Mouse (Mus musculus): ENCODE data around the gene Tspan13. TPM values are rescaled to one million over a fixed set of nuclear protein-coding genes. Genes with fewer than 3 reads are reported as not detected.

Gene Tspan13
- polyA plus RNA-seq, 1 experiment: 12.0 TPM

- no peak overlapping the region for H3K4me3 ChIP-seq (ENCODE audit: control insufficient read depth, low read depth, low read length)
- TF ChIP-seq CTCF (IDR thresholded peaks at IDR 0.05; ENCODE audit: control insufficient read depth, insufficient read depth, insufficient replicate concordance, low read depth, low read length) (no peak), POLR2A (IDR thresholded peaks at IDR 0.05; ENCODE audit: control insufficient read depth, low read depth, low read length) (no peak)
- H3K36me3 ChIP-seq (ENCODE audit: control insufficient read depth, insufficient read depth, low read length): no peaks in the 10 kb centered on the region
- H3K27me3 ChIP-seq (ENCODE audit: control insufficient read depth, insufficient read depth, low read length): no peaks in the 10 kb centered on the region
- H3K27ac ChIP-seq (ENCODE audit: control insufficient read depth, insufficient read depth, low read depth, low read length): no peak overlapping the region
- H3K4me1 ChIP-seq (ENCODE audit: control insufficient read depth, insufficient read depth, low read length): no peaks in the 10 kb centered on the region
Observed at GRCm38 (mm10) chr12:36070231-36070630, 27.9 kb upstream of the Tspan13 start.

GRCm38 (mm10) chr12:36067538-36067937 lies 25.2 kb upstream of the Tspan13 start:
- Histone ChIP-seq H3K4me3 (ENCODE audit: control insufficient read depth, low read depth, low read length) (no peak overlapping the region), H3K27me3 (ENCODE audit: control insufficient read depth, insufficient read depth, low read length) (no peaks in the 10 kb centered on the region), H3K36me3 (ENCODE audit: control insufficient read depth, insufficient read depth, low read length) (no peaks in the 10 kb centered on the region), H3K27ac (ENCODE audit: control insufficient read depth, insufficient read depth, low read depth, low read length) (no peak overlapping the region), H3K4me1 (ENCODE audit: control insufficient read depth, insufficient read depth, low read length) (no peaks in the 10 kb centered on the region)
- TF ChIP-seq POLR2A (IDR thresholded peaks at IDR 0.05; ENCODE audit: control insufficient read depth, low read depth, low read length) (no peak), CTCF (IDR thresholded peaks at IDR 0.05; ENCODE audit: control insufficient read depth, insufficient read depth, insufficient replicate concordance, low read depth, low read length) (no peak)

GRCm38 (mm10) chr12:36065911-36066310 lies 23.6 kb upstream of the Tspan13 start:
- Histone ChIP-seq H3K4me3 (ENCODE audit: control insufficient read depth, low read depth, low read length) (no peak overlapping the region), H3K27ac (ENCODE audit: control insufficient read depth, insufficient read depth, low read depth, low read length) (no peak overlapping the region), H3K4me1 (ENCODE audit: control insufficient read depth, insufficient read depth, low read length) (no peaks in the 10 kb centered on the region), H3K27me3 (ENCODE audit: control insufficient read depth, insufficient read depth, low read length) (no peaks in the 10 kb centered on the region), H3K36me3 (ENCODE audit: control insufficient read depth, insufficient read depth, low read length) (no peaks in the 10 kb centered on the region)
- TF ChIP-seq POLR2A (IDR thresholded peaks at IDR 0.05; ENCODE audit: control insufficient read depth, low read depth, low read length) (no peak), CTCF (IDR thresholded peaks at IDR 0.05; ENCODE audit: control insufficient read depth, insufficient read depth, insufficient replicate concordance, low read depth, low read length) (no peak)

GRCm38 (mm10) chr12:36057699-36058098 lies 15.4 kb upstream of the Tspan13 start:
- TF ChIP-seq CTCF (IDR thresholded peaks at IDR 0.05; ENCODE audit: control insufficient read depth, insufficient read depth, insufficient replicate concordance, low read depth, low read length) (no peak), POLR2A (IDR thresholded peaks at IDR 0.05; ENCODE audit: control insufficient read depth, low read depth, low read length) (no peak)
- H3K27me3 ChIP-seq (ENCODE audit: control insufficient read depth, insufficient read depth, low read length): no peaks in the 10 kb centered on the region
- no peaks in the 10 kb centered on the region for H3K36me3 ChIP-seq (ENCODE audit: control insufficient read depth, insufficient read depth, low read length)
- H3K27ac ChIP-seq (ENCODE audit: control insufficient read depth, insufficient read depth, low read depth, low read length): no peak overlapping the region
- no peak overlapping the region for H3K4me3 ChIP-seq (ENCODE audit: control insufficient read depth, low read depth, low read length)
- no peaks in the 10 kb centered on the region for H3K4me1 ChIP-seq (ENCODE audit: control insufficient read depth, insufficient read depth, low read length)

GRCm38 (mm10) chr12:36050276-36050675 lies 8.0 kb upstream of the Tspan13 start:
- Histone ChIP-seq H3K4me3 (ENCODE audit: control insufficient read depth, low read depth, low read length) (no peak overlapping the region), H3K36me3 (ENCODE audit: control insufficient read depth, insufficient read depth, low read length) (no peaks in the 10 kb centered on the region), H3K27me3 (ENCODE audit: control insufficient read depth, insufficient read depth, low read length) (no peaks in the 10 kb centered on the region), H3K27ac (ENCODE audit: control insufficient read depth, insufficient read depth, low read depth, low read length) (no peak overlapping the region), H3K4me1 (ENCODE audit: control insufficient read depth, insufficient read depth, low read length) (peaks cover 8% of the 10 kb centered on the region)
- TF ChIP-seq CTCF (IDR thresholded peaks at IDR 0.05; ENCODE audit: control insufficient read depth, insufficient read depth, insufficient replicate concordance, low read depth, low read length) (no peak), POLR2A (IDR thresholded peaks at IDR 0.05; ENCODE audit: control insufficient read depth, low read depth, low read length) (no peak)

GRCm38 (mm10) chr12:36047593-36047992 lies 5.3 kb upstream of the Tspan13 start:
- TF ChIP-seq POLR2A (IDR thresholded peaks at IDR 0.05; ENCODE audit: control insufficient read depth, low read depth, low read length): no peak
- TF ChIP-seq CTCF (IDR thresholded peaks at IDR 0.05; ENCODE audit: control insufficient read depth, insufficient read depth, insufficient replicate concordance, low read depth, low read length): no peak
- Histone ChIP-seq H3K4me3 (ENCODE audit: control insufficient read depth, low read depth, low read length) (peak overlapping the region; percentile 63), H3K27me3 (ENCODE audit: control insufficient read depth, insufficient read depth, low read length) (no peaks in the 10 kb centered on the region), H3K27ac (ENCODE audit: control insufficient read depth, insufficient read depth, low read depth, low read length) (no peak overlapping the region), H3K36me3 (ENCODE audit: control insufficient read depth, insufficient read depth, low read length) (no peaks in the 10 kb centered on the region), H3K4me1 (ENCODE audit: control insufficient read depth, insufficient read depth, low read length) (peaks cover 11% of the 10 kb centered on the region)

- H3K36me3 ChIP-seq (ENCODE audit: control insufficient read depth, insufficient read depth, low read length): no peaks in the 10 kb centered on the region
- peak overlapping the region; percentile 7; the same call in 1 of the 2 replicates for H3K4me3 ChIP-seq (ENCODE audit: control insufficient read depth, low read depth, low read length)
- H3K4me1 ChIP-seq (ENCODE audit: control insufficient read depth, insufficient read depth, low read length): peaks cover 16% of the 10 kb centered on the region
- peak overlapping the region; percentile 98 for H3K27ac ChIP-seq (ENCODE audit: control insufficient read depth, insufficient read depth, low read depth, low read length)
- H3K27me3 ChIP-seq (ENCODE audit: control insufficient read depth, insufficient read depth, low read length): no peaks in the 10 kb centered on the region
- TF ChIP-seq POLR2A (IDR thresholded peaks at IDR 0.05; ENCODE audit: control insufficient read depth, low read depth, low read length) (no peak), CTCF (IDR thresholded peaks at IDR 0.05; ENCODE audit: control insufficient read depth, insufficient read depth, insufficient replicate concordance, low read depth, low read length) (no peak)
Observed at GRCm38 (mm10) chr12:36046196-36046595, 3.9 kb upstream of the Tspan13 start.

GRCm38 (mm10) chr12:36044691-36045090 lies 2.4 kb upstream of the Tspan13 start:
- Histone ChIP-seq H3K27me3 (ENCODE audit: control insufficient read depth, insufficient read depth, low read length) (no peaks in the 10 kb centered on the region), H3K4me3 (ENCODE audit: control insufficient read depth, low read depth, low read length) (no peak overlapping the region), H3K27ac (ENCODE audit: control insufficient read depth, insufficient read depth, low read depth, low read length) (no peak overlapping the region), H3K36me3 (ENCODE audit: control insufficient read depth, insufficient read depth, low read length) (no peaks in the 10 kb centered on the region), H3K4me1 (ENCODE audit: control insufficient read depth, insufficient read depth, low read length) (peaks cover 19% of the 10 kb centered on the region)
- TF ChIP-seq POLR2A (IDR thresholded peaks at IDR 0.05; ENCODE audit: control insufficient read depth, low read depth, low read length): no peak
- no peak for TF ChIP-seq CTCF (IDR thresholded peaks at IDR 0.05; ENCODE audit: control insufficient read depth, insufficient read depth, insufficient replicate concordance, low read depth, low read length)

Measured in testis, adult 2 months (tissue).